Mouse (Mus musculus) spleen, adult 12 weeks (tissue): ENCODE measurements around the gene H2-T22.
A peak's percentile ranks its signal among the peaks of the same experiment; 100 is the strongest.

ENCODE experiments used
- DNase-seq: peaks from one replicate; pipeline ENCODE4 v3.0.0; 2022; ENCODE audit warnings: low spot score

H2-T22 gene

GRCm38 (mm10) chr17:35997713-35998510 lies 44.6 kb downstream of the H2-T22 start:
- DNase-seq: peak; percentile 46

DNA sequence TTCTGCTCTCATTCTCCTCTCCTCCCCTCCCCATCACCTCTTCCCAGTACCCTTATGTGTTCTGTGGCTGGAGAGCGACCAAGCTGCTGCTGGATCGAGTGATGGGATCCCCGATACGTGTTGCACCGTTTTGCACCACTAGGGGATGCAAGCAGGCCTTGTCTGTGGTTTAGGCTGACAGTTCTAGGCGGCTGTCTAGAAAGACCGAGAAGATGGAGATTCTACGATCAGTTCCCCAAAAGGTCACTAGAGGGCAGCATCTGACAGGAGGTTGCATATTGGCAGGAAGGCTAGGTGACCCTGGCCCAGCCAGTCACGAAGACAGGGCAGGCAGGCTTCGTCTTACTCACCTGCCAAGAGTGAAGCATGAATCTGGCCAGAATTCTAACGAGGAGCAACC lies 45.6 kb downstream of the H2-T22 start:
- DNase-seq: peak; percentile 95

GRCm38 (mm10) chr17:35994879-35995240 lies 47.7 kb downstream of the H2-T22 start:
- DNase-seq: no peak

DNA sequence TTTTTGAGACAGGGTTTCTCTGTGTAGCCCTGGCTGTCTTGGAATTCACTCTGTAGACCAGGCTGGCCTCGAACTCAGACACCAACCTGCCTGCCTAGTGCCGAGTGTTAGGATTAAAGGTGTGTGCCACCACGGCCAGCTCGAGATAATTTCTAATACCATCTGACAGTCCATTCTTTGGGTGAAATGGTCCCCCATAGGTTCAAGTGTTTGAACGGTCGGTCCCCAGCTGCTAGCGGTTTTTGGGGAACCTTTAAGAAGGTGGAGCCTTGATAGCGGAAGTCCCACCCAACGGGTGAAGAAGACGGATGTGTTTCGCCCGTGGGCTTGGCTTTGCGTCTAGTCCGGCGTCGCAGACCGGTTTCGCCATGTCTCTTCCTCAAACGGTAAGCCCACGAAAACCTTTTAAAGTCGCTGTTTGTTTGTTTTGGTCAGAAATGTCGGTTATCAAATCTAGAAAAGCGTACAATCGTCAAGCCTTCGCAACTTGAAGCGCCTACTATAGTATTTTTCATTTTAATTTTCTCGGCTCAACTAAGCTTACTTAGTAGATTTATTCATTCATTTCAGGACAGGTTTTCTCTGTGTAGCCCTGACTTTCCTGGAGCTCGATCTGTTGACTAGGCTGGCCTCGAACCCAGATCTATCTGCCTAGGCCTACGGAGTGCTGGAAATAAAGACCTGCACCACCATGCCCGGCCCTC lies 48.2 kb downstream of the H2-T22 start:
- DNase-seq: peak; percentile 75

GRCm38 (mm10) chr17:35993675-35994074 lies 48.9 kb downstream of the H2-T22 start:
- DNase-seq: peak; percentile 81

DNA sequence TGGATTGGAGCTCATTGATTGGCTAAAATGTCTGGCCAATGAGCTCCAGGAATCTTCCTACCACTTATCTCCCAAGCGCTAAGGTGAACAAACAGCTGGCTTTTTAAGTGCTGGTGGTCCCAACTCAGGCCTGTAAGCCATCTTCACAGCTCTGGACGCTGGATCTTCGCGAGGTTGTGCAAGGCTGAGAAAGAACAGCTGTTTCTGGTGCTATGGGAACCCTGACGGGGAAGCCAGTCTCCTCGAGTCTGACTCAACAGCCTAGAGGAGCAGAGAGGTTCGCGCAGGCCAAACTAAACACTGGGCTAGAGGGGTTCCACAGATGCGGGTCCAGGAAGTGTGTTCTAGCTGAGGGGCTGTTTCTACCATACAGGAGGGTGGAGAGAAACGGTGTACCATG lies 50.8 kb downstream of the H2-T22 start:
- DNase-seq: no peak
